Mouse (Mus musculus): ENCODE measurements at regions not wholly inside any gene's neighbourhood (a gene's known extent, or its start where the extent isn't known, plus 50 kb on each side); places are given as distances from the start of the nearest gene placed in this dataset.

- DNase-seq: no peak
Measured at GRCm38 (mm10) chrX:163812431-163812830, 51.3 kb upstream of the Rnf138rt1 start.

GRCm38 (mm10) chrX:163814806-163815205 lies 53.7 kb upstream of the Rnf138rt1 start:
- DNase-seq: no peak

GRCm38 (mm10) chrX:163822298-163822697 lies 61.2 kb upstream of the Rnf138rt1 start:
- DNase-seq: no peak

- DNase-seq: peak in 1 of 2 experiments; percentile 9
Measured at GRCm38 (mm10) chrX:163827461-163827860, 66.3 kb upstream of the Rnf138rt1 start.

- DNase-seq: no peak
Measured at GRCm38 (mm10) chrX:163845408-163845807, 63.4 kb upstream of the Ap1s2 start.

- no peak for DNase-seq
Measured at GRCm38 (mm10) chrX:163846890-163847289, 61.9 kb upstream of the Ap1s2 start.

GRCm38 (mm10) chrX:163847651-163848050 lies 61.2 kb upstream of the Ap1s2 start:
- DNase-seq: no peak

- no peak for DNase-seq
Measured at GRCm38 (mm10) chrX:163848510-163849199, 60.2 kb upstream of the Ap1s2 start.

- no peak for DNase-seq
Measured at GRCm38 (mm10) chrX:163850915-163851599, 57.8 kb upstream of the Ap1s2 start.

GRCm38 (mm10) chrX:163858494-163858893 lies 50.3 kb upstream of the Ap1s2 start:
- DNase-seq: no peak

Measured in kidney, postnatal 25 days (tissue).